Mouse (Mus musculus): ENCODE measurements around the gene Rnf4.

GRCm38 (mm10) chr5:34298937-34299535, 37.1 kb upstream of the Rnf4 start:
- TF ChIP-seq CTCF (IDR thresholded peaks at IDR 0.05) (no peak), EP300 (IDR thresholded peaks at IDR 0.05) (no peak)

Data from lung, postnatal 0 days (tissue).